Mouse (Mus musculus) small intestine, adult 2 months (tissue): ENCODE measurements around the gene BC004004. TPM values are rescaled to one million over a fixed set of nuclear protein-coding genes. Genes with fewer than 3 reads are reported as not detected.
"Not testable (repeated sequence)": the region's sequence is repeated elsewhere in the genome, so short reads cannot be mapped to it uniquely, and the experiment has no call there.

Experiments
- H3K27ac ChIP-seq: fragments of 200-500 bp; 2 replicates; pipeline ENCODE4 v1.5.1; 2012; ENCODE audit warnings: low read depth, low read length, control low read depth, inconsistent platforms; ENCODE audit not compliant: insufficient read depth
- H3K27me3 ChIP-seq: fragments of 200-500 bp; 2 replicates; pipeline ENCODE4 v1.6.1; 2012; ENCODE audit warnings: mild to moderate bottlenecking, moderate library complexity, low read length, inconsistent platforms; ENCODE audit not compliant: control insufficient read depth, insufficient read depth
- H3K36me3 ChIP-seq: fragments of 200-500 bp; 2 replicates; pipeline ENCODE4 v1.6.1; 2012; ENCODE audit warnings: mild to moderate bottlenecking, low read length, control low read depth, inconsistent platforms; ENCODE audit not compliant: control insufficient read depth, insufficient read depth
- H3K4me1 ChIP-seq: fragments of 200-500 bp; 2 replicates; pipeline ENCODE4 v1.6.1; 2012; ENCODE audit warnings: low read length, inconsistent platforms, mixed read lengths; ENCODE audit not compliant: control insufficient read depth, insufficient read depth, insufficient read length
- H3K4me3 ChIP-seq: fragments of 200-500 bp; 2 replicates; pipeline ENCODE4 v1.5.1; 2012; ENCODE audit warnings: low read depth, mild to moderate bottlenecking, control low read depth, inconsistent platforms, low read length, moderate library complexity
- CTCF ChIP-seq: fragments of 200-500 bp; IDR thresholded peaks from 2 replicates; pipeline ENCODE4 v1.5.1; 2012; ENCODE audit warnings: low read depth, mild to moderate bottlenecking, control low read depth, inconsistent platforms, low read length, moderate library complexity, mixed read lengths; ENCODE audit not compliant: insufficient replicate concordance, insufficient read length; ENCODE audit errors: extremely low read depth
- POLR2A ChIP-seq: fragments of 200-500 bp; IDR thresholded peaks from 2 replicates; pipeline ENCODE4 v1.6.1; 2012; ENCODE audit warnings: low read depth, mild to moderate bottlenecking, control low read depth, inconsistent platforms, low read length, moderate library complexity
- WGBS: fragments of 180-500 bp; shearing (Covaris S2); methylation state at CpG from one replicate; pipeline ENCODE4 v1.1.7; 2018; 5-methylcytosine and 5-hydroxymethylcytosine counted together
- polyA plus RNA-seq: library from polyadenylated mRNA; depleted of rRNA; stranded (reverse); fragments of >200 nt; gene quantifications from 2 replicates; pipeline ENCODE4 v1.2.3, GENCODE M21; 2012

Gene BC004004
- polyA plus RNA-seq, 1 experiment, result 48.7 TPM

- Histone ChIP-seq H3K36me3 (peaks cover 3% of the 10 kb centered on the region; the same call in 1 of the 2 replicates), H3K4me3 (no peak overlapping the region), H3K4me1 (peaks cover 18% of the 10 kb centered on the region; the same call in 1 of the 2 replicates), H3K27ac (no peak overlapping the region), H3K27me3 (no peaks in the 10 kb centered on the region)
- TF ChIP-seq POLR2A, result no peak
- TF ChIP-seq CTCF, result no peak
- WGBS, result 50% methylated on average over 2 of the region's 2 CpGs
These were observed 80.4 kb downstream of the BC004004 start for GRCm38 (mm10) chr17:29348996-29349395.

- H3K27ac ChIP-seq, H3K4me3 ChIP-seq, H3K36me3 ChIP-seq, H3K27me3 ChIP-seq: not testable (repeated sequence)
- WGBS, result 89% methylated on average over 5 of the region's 5 CpGs
- peaks cover 23% of the 10 kb centered on the region; the same call in 1 of the 2 replicates for H3K4me1 ChIP-seq
These were observed 82.5 kb downstream of the BC004004 start for GRCm38 (mm10) chr17:29351056-29351455.

- no peaks in the 10 kb centered on the region for H3K27me3 ChIP-seq
- TF ChIP-seq CTCF (no peak), POLR2A (no peak)
- H3K36me3 ChIP-seq, result no peaks in the 10 kb centered on the region
- H3K27ac ChIP-seq, result peak overlapping the region; percentile 63; the same call in 1 of the 2 replicates
- H3K4me3 ChIP-seq, result no peak overlapping the region
- WGBS, result 23% methylated on average over 5 of the region's 5 CpGs
- peaks cover 13% of the 10 kb centered on the region for H3K4me1 ChIP-seq
These were observed 86.9 kb downstream of the BC004004 start for GRCm38 (mm10) chr17:29355461-29355840.

- 12% methylated on average over 17 of the region's 17 CpGs for WGBS
- H3K4me3 ChIP-seq, result peak overlapping the region; percentile 28
- H3K27ac ChIP-seq, result peak overlapping the region; percentile 63
These were observed 87.4 kb downstream of the BC004004 start for GRCm38 (mm10) chr17:29355841-29356478.

GRCm38 (mm10) chr17:29356479-29356856 is 87.9 kb downstream of the BC004004 start:
- TF ChIP-seq POLR2A (no peak), CTCF (no peak)
- 3% methylated on average over 11 of the region's 11 CpGs for WGBS
- no peaks in the 10 kb centered on the region for H3K36me3 ChIP-seq
- peak overlapping the region; percentile 29 for H3K4me3 ChIP-seq
- H3K27me3 ChIP-seq, result no peaks in the 10 kb centered on the region
- H3K4me1 ChIP-seq, result peaks cover 13% of the 10 kb centered on the region
- H3K27ac ChIP-seq, result peak overlapping the region; percentile 63

More at GRCm38 (mm10) chr17:29355841-29356478, 87.4 kb downstream of the BC004004 start:
- H3K4me1 ChIP-seq, result peaks cover 13% of the 10 kb centered on the region
- TF ChIP-seq POLR2A, result no peak
- no peak for TF ChIP-seq CTCF
- no peaks in the 10 kb centered on the region for H3K36me3 ChIP-seq
- H3K27me3 ChIP-seq, result no peaks in the 10 kb centered on the region

GRCm38 (mm10) chr17:29356882-29357281 is 88.3 kb downstream of the BC004004 start:
- 24% methylated on average over 9 of the region's 9 CpGs for WGBS
- no peak for TF ChIP-seq POLR2A
- no peak for TF ChIP-seq CTCF

GRCm38 (mm10) chr17:29358928-29359327 is 90.3 kb downstream of the BC004004 start:
- H3K4me3 ChIP-seq, result no peak overlapping the region
- TF ChIP-seq CTCF, result no peak
- TF ChIP-seq POLR2A, result no peak
- H3K27me3 ChIP-seq, result no peaks in the 10 kb centered on the region
- peaks cover 13% of the 10 kb centered on the region for H3K4me1 ChIP-seq
- H3K27ac ChIP-seq, result no peak overlapping the region
- WGBS, result 86% methylated on average over 3 of the region's 3 CpGs
- no peaks in the 10 kb centered on the region for H3K36me3 ChIP-seq

More at GRCm38 (mm10) chr17:29356882-29357281, 88.3 kb downstream of the BC004004 start:
- Histone ChIP-seq H3K27me3 (no peaks in the 10 kb centered on the region), H3K36me3 (no peaks in the 10 kb centered on the region), H3K4me1 (peaks cover 13% of the 10 kb centered on the region), H3K4me3 (peak overlapping the region; percentile 29), H3K27ac (no peak overlapping the region)

- TF ChIP-seq POLR2A, result no peak
- no peak for TF ChIP-seq CTCF
- no peaks in the 10 kb centered on the region for H3K36me3 ChIP-seq
- peaks cover 11% of the 10 kb centered on the region for H3K4me1 ChIP-seq
- no peaks in the 10 kb centered on the region for H3K27me3 ChIP-seq
- peak within 1 kb of the TSS; percentile 17 for H3K27ac ChIP-seq
- 37% methylated on average over 5 of the region's 5 CpGs for WGBS
- peak within 1 kb of the TSS; percentile 50 for H3K4me3 ChIP-seq
These were observed 92.2 kb downstream of the BC004004 start, which contains the start of gene Fgd2 for GRCm38 (mm10) chr17:29360761-29361221. TSS of gene Fgd2 (plus strand) at chr17:29360914.
